Mouse (Mus musculus) midbrain, embryonic 12.5 days (tissue): Measurements from ENCODE around the gene Adamtsl3. TPM values are rescaled to one million over a fixed set of nuclear protein-coding genes. Genes with fewer than 3 reads are reported as not detected.

Experiments used
- ATAC-seq: fragments of 200-750 bp; cut with Nextera tagmentation; 2 replicates; pipeline ENCODE4 v1.8.0; 2017; ENCODE audit warnings: low read depth, moderate TSS enrichment, moderate library complexity; ENCODE audit not compliant: low FRiP score
- H3K27ac ChIP-seq: fragments of 300-500 bp; sonication (generic); replicated peaks from 2 replicates; pipeline ENCODE4 v1.5.1; 2016; ENCODE audit warnings: mild to moderate bottlenecking
- H3K27me3 ChIP-seq: fragments of 300-500 bp; sonication (generic); 2 replicates; pipeline ENCODE4 v1.6.1; 2016; ENCODE audit warnings: mild to moderate bottlenecking
- H3K36me3 ChIP-seq: fragments of 300-500 bp; sonication (generic); 2 replicates; pipeline ENCODE4 v1.6.1; 2016
- H3K4me1 ChIP-seq: fragments of 300-500 bp; sonication (generic); 2 replicates; pipeline ENCODE4 v1.6.1; 2016
- H3K4me2 ChIP-seq: fragments of 300-500 bp; sonication (generic); replicated peaks from 2 replicates; pipeline ENCODE4 v1.6.1; 2016; ENCODE audit warnings: mild to moderate bottlenecking, moderate library complexity
- H3K4me3 ChIP-seq: fragments of 300-500 bp; sonication (generic); 2 replicates; pipeline ENCODE4 v1.5.1; 2016; ENCODE audit warnings: mild to moderate bottlenecking
- H3K9ac ChIP-seq: fragments of 300-500 bp; sonication (generic); replicated peaks from 2 replicates; pipeline ENCODE4 v1.6.1; 2016; ENCODE audit warnings: mild to moderate bottlenecking, moderate library complexity
- H3K9me3 ChIP-seq: fragments of 300-500 bp; sonication (generic); 2 replicates; pipeline ENCODE4 v1.6.1; 2016; ENCODE audit warnings: mild to moderate bottlenecking
- WGBS: fragments of 180-500 bp; shearing (Covaris S2); methylation state at CpG from one replicate; pipeline ENCODE4 v1.1.7; 2016; 5-methylcytosine and 5-hydroxymethylcytosine counted together
- polyA plus RNA-seq: library from polyadenylated mRNA; unstranded; fragments of >200 nt; fragmentation: Nextera tagmentation; extraction: Ambion mirVana; gene quantifications from 2 replicates; pipeline ENCODE4 v1.2.1, GENCODE M21; 2016

Gene Adamtsl3
- polyA plus RNA-seq, 1 experiment from 2014 or later: 0.55 TPM

DNA sequence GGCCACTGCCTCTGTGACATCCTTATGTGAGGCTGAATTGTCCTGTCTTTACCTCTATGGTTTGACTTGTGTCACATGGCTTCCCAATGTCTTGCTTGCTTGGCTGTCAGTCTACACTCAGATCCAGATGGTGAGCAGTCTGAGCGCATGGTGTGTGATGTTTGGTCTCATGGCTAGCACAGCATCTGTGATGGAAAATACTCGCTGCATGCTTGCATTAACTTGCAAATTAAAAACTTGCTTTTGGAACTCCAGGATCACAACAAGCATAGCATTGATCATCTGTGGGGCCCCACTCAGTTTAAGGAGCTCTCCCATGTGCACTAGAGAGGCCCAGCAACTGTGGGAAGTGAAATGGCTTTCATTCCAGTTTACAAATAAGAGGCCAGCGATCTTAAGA lies 29.1 kb downstream of the Adamtsl3 start:
- H3K36me3 ChIP-seq: no peaks in the 10 kb centered on the region
- no peaks in the 10 kb centered on the region for H3K27me3 ChIP-seq
- no peak overlapping the region for H3K4me2 ChIP-seq
- H3K9ac ChIP-seq: no peak overlapping the region
- H3K4me3 ChIP-seq: no peak overlapping the region
- no peak overlapping the region for H3K27ac ChIP-seq
- no peaks in the 10 kb centered on the region for H3K9me3 ChIP-seq
- ATAC-seq: no peak
- WGBS: 87% methylated on average over 3 of the region's 3 CpGs
- no peaks in the 10 kb centered on the region for H3K4me1 ChIP-seq

DNA sequence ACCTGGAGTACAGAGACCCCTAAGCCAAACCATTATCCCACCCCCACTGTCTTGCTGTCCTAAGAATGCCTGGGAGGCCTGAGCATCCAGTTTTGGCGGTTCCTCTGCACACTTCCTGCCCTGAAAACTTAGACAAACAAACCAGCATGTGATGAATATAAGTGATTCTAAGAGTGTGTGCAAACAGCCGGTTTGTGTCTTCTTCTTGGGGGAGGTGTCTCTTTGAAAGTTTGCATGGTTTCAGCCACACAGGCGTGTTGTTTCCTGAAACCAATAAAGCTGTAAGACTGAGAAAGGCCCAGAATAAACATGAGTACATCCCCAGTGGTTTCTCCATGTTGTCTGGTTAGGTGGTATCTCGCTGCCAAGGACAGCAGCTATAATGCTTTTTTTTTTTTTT lies 30.6 kb downstream of the Adamtsl3 start:
- Histone ChIP-seq H3K4me2 (no peak overlapping the region), H3K9me3 (no peaks in the 10 kb centered on the region), H3K27ac (no peak overlapping the region), H3K9ac (no peak overlapping the region), H3K27me3 (no peaks in the 10 kb centered on the region), H3K4me1 (no peaks in the 10 kb centered on the region), H3K36me3 (no peaks in the 10 kb centered on the region), H3K4me3 (no peak overlapping the region)
- no peak for ATAC-seq
- WGBS: 78% methylated on average over 4 of the region's 4 CpGs

DNA sequence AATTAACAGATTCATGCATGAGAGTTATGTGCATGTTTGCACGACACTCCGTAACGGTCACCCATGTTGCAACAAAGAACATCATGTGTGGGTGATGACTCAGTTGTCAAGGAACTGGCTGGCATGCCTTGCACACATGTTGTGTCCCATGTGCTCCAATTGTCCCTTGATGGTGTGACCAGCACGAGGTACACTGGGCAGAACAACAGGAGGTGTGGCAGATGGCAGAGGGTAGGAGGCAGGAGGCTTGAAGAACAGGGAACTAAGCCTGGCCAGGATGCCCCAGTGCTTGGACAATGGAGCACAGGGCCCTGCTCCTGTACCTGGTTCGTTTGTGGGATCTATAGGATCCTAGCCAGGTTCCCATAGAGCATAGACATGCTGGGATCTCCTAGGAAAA lies 31.0 kb downstream of the Adamtsl3 start:
- Histone ChIP-seq H3K4me1 (no peaks in the 10 kb centered on the region), H3K4me2 (no peak overlapping the region), H3K36me3 (no peaks in the 10 kb centered on the region), H3K4me3 (no peak overlapping the region), H3K27ac (no peak overlapping the region), H3K27me3 (no peaks in the 10 kb centered on the region), H3K9ac (no peak overlapping the region), H3K9me3 (no peaks in the 10 kb centered on the region)
- ATAC-seq: no peak
- 78% methylated on average over 5 of the region's 5 CpGs for WGBS

DNA sequence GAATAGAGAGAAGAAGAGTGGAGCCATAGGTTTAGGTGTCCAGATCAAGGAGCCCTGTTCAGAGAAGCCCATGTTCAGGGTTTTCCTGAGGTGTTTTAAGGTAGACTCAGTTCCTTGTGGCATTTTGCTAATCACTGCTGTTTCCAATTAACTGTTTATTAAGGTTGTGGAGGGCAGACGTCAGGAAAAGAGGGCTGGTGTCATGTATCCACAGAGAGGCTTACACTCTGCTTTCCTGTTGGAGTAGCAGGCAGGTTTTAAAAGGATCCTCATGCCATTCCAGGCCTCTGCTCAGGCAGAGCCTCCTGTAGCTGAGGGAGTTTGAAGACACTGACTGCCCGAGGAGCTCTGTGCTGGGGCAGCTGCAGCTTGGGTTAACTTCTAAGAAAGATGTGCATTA lies 32.6 kb downstream of the Adamtsl3 start:
- Histone ChIP-seq H3K4me2 (no peak overlapping the region), H3K9ac (no peak overlapping the region), H3K27me3 (no peaks in the 10 kb centered on the region), H3K4me3 (no peak overlapping the region), H3K36me3 (no peaks in the 10 kb centered on the region), H3K27ac (no peak overlapping the region), H3K9me3 (no peaks in the 10 kb centered on the region), H3K4me1 (no peaks in the 10 kb centered on the region)
- no peak for ATAC-seq
- 50% methylated on average over 2 of the region's 2 CpGs for WGBS

DNA sequence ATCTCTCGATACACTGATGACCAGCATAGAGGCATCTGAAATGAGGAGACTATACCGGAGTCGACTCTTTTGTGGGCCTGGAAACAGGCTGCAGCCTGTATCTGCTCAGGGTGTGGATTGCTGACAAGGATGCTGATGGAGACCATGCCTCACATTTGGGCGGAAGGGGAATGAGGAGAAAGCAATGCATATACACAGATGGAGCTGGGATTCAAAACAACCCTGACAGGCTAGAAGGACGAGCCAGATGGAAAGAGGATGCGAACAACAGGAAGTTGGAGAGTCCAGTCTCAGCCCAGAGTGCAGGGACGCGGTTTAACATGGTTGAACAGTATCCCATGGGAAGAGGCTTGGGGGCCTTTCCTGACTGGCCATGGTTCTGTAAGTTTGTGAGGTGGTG lies 34.6 kb downstream of the Adamtsl3 start:
- H3K9me3 ChIP-seq: no peaks in the 10 kb centered on the region
- H3K4me3 ChIP-seq: no peak overlapping the region
- H3K27me3 ChIP-seq: no peaks in the 10 kb centered on the region
- no peak for ATAC-seq
- no peaks in the 10 kb centered on the region for H3K36me3 ChIP-seq
- H3K4me2 ChIP-seq: no peak overlapping the region
- WGBS: 85% methylated on average over 8 of the region's 8 CpGs
- no peak overlapping the region for H3K27ac ChIP-seq
- H3K4me1 ChIP-seq: no peaks in the 10 kb centered on the region
- no peak overlapping the region for H3K9ac ChIP-seq

DNA sequence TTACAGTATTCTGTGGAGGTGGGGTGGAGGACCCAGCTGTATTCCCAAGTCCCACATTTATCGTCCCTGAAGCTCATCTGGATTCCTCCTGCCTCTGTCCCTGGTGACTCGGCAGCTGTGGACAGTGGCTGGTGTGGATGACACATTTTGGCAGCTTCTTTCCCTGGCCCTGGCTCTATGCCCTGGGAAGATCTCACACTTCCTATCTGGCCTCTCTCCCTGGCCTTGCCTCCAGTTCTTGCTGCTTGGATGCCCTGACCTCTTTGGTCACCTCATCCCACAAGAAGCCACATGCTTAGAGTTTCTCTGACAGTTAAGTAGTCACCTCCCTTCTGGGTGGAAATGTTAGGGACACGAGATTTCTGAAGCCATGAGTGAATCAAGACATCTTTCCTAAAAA lies 35.9 kb downstream of the Adamtsl3 start:
- H3K4me1 ChIP-seq: no peaks in the 10 kb centered on the region
- WGBS: 80% methylated on average over 3 of the region's 3 CpGs
- no peak overlapping the region for H3K9ac ChIP-seq
- H3K36me3 ChIP-seq: no peaks in the 10 kb centered on the region
- H3K9me3 ChIP-seq: no peaks in the 10 kb centered on the region
- H3K27ac ChIP-seq: no peak overlapping the region
- H3K4me2 ChIP-seq: no peak overlapping the region
- no peak for ATAC-seq
- no peaks in the 10 kb centered on the region for H3K27me3 ChIP-seq
- H3K4me3 ChIP-seq: no peak overlapping the region

DNA sequence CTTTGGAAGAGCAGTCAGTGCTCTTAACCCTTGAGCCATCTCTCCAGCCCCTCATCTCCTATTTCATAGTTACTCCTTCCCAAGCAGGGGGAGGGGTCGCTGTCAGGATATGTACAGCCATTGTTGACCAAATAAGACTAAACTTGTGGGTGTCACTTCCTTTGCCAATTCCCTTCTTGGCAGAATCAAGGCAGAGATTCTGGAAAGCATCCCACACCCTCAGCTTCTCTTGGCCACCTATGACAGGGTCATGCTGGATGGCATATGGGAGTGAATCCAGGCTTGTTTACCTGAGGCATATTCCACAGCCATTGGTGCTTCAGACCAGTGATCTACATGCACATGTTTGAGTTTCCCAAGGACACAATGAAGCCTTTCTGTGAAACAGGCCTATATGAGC lies 42.8 kb downstream of the Adamtsl3 start:
- no peak overlapping the region for H3K27ac ChIP-seq
- 93% methylated on average over 1 of the region's 1 CpGs for WGBS
- H3K4me2 ChIP-seq: no peak overlapping the region
- no peak overlapping the region for H3K9ac ChIP-seq
- H3K9me3 ChIP-seq: no peaks in the 10 kb centered on the region
- no peaks in the 10 kb centered on the region for H3K36me3 ChIP-seq
- no peaks in the 10 kb centered on the region for H3K4me1 ChIP-seq
- no peaks in the 10 kb centered on the region for H3K27me3 ChIP-seq
- ATAC-seq: no peak
- H3K4me3 ChIP-seq: no peak overlapping the region

DNA sequence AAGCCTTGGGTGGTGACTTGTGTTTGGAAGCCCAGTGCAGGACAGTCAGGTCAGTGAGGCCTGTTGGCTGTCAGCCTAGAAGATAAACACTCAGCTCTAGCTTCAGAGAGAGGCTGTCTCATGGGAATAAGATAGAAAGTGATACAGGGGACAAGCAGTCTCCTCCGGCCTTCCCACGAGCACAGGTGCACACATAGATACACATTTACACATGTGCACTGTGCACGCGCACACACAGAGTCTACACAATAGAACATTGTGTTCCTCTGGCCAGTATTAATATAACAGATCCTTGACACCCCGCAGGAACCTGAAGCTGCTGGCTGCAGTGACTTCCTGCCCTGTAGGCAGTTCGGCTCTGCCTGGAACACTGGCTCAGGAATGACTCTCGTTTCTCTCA lies 44.3 kb downstream of the Adamtsl3 start:
- Histone ChIP-seq H3K27me3 (no peaks in the 10 kb centered on the region), H3K9ac (no peak overlapping the region), H3K9me3 (no peaks in the 10 kb centered on the region), H3K27ac (no peak overlapping the region), H3K4me2 (no peak overlapping the region), H3K4me1 (no peaks in the 10 kb centered on the region), H3K36me3 (no peaks in the 10 kb centered on the region), H3K4me3 (no peak overlapping the region)
- no peak for ATAC-seq
- WGBS: 83% methylated on average over 7 of the region's 7 CpGs

DNA sequence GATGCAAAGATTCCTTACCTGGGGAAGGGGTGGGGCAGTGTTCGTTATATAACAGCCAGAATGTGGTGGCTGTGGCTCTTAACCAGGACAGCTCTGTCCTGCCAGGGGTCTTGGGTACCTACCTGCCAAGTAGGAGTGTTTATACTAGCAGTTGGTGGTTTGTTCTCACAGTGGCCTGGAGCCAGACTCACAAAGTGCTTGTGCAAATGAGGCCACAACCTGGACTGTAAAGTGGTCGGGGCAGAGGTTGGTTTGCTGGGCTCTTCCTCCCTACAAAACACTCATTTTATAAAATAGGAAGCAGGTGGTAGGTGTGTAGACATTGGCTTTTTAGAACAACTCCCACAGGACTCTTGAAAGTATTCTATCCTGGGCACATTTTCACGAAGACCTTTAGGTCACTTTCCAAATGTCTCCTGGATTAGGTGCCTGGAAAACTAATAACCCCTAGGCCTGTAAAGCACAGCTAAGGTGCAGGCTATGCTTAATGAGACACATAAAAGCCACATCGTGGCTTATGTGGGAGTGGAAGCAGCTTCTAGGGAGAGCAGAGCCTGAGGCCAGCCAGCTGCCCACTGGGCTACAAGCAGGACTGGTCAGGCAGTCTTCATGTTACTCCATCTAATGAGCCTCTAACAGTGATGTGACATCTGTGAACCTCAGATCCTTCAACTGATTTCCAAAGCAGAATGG lies 47.5 kb downstream of the Adamtsl3 start:
- H3K4me2 ChIP-seq: no peak overlapping the region
- no peaks in the 10 kb centered on the region for H3K4me1 ChIP-seq
- no peak overlapping the region for H3K4me3 ChIP-seq
- no peaks in the 10 kb centered on the region for H3K9me3 ChIP-seq
- no peaks in the 10 kb centered on the region for H3K36me3 ChIP-seq
- no peak overlapping the region for H3K9ac ChIP-seq
- no peak for ATAC-seq
- no peaks in the 10 kb centered on the region for H3K27me3 ChIP-seq
- no peak overlapping the region for H3K27ac ChIP-seq
- WGBS: 81% methylated on average over 4 of the region's 4 CpGs

DNA sequence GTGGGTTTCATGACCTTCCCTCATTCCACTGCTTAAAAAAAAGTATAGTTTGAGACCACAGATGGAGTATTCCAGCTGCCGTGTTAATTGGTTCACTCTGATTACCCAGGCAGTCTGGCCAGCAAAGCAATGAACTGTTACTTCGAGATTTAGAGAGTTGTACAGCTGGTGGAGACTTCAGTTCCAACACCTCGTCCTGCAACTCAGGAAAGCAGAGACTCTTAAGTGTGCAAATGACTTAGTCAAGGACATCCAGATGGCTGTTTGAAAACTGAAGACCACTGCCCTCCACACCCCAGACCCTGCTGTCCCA lies 48.0 kb downstream of the Adamtsl3 start:
- no peaks in the 10 kb centered on the region for H3K9me3 ChIP-seq

DNA sequence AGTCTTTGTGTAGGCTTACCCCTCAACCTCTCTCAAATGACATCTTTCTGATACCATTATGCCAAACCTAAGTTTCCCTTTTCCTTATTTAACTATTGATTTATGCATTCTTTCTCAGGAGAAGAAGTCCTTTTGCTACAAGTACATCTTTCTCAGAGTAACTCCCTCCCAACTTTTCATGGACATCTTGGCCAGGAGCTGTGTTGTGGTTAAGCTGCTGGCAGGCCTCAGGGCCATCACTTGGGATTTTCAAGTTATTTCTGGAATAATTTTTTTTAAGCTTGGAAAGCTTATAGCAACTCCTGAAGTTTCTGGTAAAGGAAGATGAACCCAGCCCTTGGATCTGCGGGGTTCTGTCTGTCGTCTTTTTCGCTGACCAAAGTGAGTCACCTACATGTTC lies 51.6 kb downstream of the Adamtsl3 start:
- H3K4me2 ChIP-seq: no peak overlapping the region
- H3K27me3 ChIP-seq: no peaks in the 10 kb centered on the region
- H3K4me1 ChIP-seq: no peaks in the 10 kb centered on the region
- no peak overlapping the region for H3K27ac ChIP-seq
- H3K36me3 ChIP-seq: no peaks in the 10 kb centered on the region
- no peak for ATAC-seq
- H3K4me3 ChIP-seq: no peak overlapping the region
- H3K9ac ChIP-seq: no peak overlapping the region
- 87% methylated on average over 3 of the region's 3 CpGs for WGBS
- H3K9me3 ChIP-seq: no peaks in the 10 kb centered on the region

More for the DNA sequence above, 48.0 kb downstream of the Adamtsl3 start:
- Histone ChIP-seq H3K4me1 (no peaks in the 10 kb centered on the region), H3K9ac (no peak overlapping the region), H3K36me3 (no peaks in the 10 kb centered on the region), H3K27me3 (no peaks in the 10 kb centered on the region), H3K27ac (no peak overlapping the region), H3K4me2 (no peak overlapping the region), H3K4me3 (no peak overlapping the region)
- WGBS: 79% methylated on average over 3 of the region's 3 CpGs
- no peak for ATAC-seq

DNA sequence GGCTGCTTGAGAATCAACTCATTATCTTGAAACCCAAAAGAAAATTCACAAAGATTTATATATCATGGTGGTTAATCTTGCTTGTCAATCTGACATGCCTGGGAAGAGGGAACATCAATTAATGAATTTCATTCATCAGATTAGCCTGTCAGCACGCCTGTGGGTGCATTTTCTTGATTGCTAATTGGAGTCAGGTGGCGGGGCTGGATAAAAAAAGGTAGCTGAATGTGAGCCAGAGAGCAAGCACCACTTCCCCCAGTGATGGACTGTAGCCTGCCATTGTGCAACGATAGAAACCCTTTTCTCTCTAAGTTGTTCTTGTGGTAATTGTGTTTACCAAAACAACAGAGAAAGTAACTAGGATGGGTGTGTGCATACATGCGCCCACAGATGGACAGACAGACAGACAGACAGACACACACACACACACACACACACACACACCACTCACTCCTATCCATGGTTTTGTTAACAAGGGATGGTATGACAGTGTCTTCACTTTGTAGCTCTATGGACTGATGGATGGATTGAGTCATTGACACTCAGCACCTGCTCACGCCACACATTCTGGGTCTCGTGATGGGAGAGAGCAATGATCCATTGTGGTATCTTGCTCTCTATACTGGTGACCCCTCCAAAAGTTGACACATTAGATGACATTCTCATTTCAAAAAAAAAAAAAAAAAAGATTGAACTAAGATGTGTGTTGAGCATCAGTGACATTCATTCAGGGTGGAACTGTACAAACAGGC lies 59.1 kb downstream of the Adamtsl3 start:
- Histone ChIP-seq H3K9ac (no peak overlapping the region), H3K36me3 (no peaks in the 10 kb centered on the region), H3K4me3 (no peak overlapping the region), H3K27me3 (no peaks in the 10 kb centered on the region), H3K4me2 (no peak overlapping the region), H3K27ac (no peak overlapping the region), H3K9me3 (no peaks in the 10 kb centered on the region), H3K4me1 (peaks cover 22% of the 10 kb centered on the region; the same call in 1 of the 2 replicates)
- peak; percentile 38; the same call in 1 of the 2 replicates for ATAC-seq
- WGBS: 75% methylated on average over 6 of the region's 6 CpGs

DNA sequence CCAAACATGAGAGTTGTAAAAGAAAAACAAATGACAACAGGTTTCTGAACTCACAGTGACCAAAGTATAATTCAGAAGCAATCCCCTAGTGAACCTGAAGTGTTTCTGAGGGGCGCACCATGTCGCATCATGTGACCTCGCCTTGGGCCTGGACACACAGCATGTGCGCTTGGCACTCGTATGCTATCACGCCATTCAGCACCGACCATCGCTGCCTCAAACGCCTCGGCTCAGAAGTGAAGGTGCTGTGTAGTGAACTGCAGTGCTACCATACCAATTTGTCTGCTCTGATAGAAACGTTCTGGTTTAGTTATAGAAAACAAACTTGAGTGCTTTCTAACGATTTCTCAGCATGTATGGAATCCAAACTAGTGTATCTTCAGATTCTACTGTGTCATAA lies 59.7 kb downstream of the Adamtsl3 start:
- ATAC-seq: no peak
- Histone ChIP-seq H3K27me3 (no peaks in the 10 kb centered on the region), H3K27ac (no peak overlapping the region), H3K4me2 (no peak overlapping the region), H3K4me1 (peaks cover 22% of the 10 kb centered on the region; the same call in 1 of the 2 replicates), H3K9me3 (no peaks in the 10 kb centered on the region), H3K36me3 (no peaks in the 10 kb centered on the region), H3K4me3 (no peak overlapping the region), H3K9ac (no peak overlapping the region)
- WGBS: 88% methylated on average over 12 of the region's 12 CpGs
